Mouse (Mus musculus) mouse embryonic stem cell (cell line): ENCODE results near the gene Brk1.

ENCODE experiments used
- in situ Hi-C, 2 experiments: fragments of 300-500 bp; cut with MboI; formaldehyde crosslinking; loops; 1 replicate in 1 of 2; 3 replicates in 1 of 2; pipeline ENCODE4 v1.14.3; 2019 to 2020; ENCODE audit warnings: low sequenced_read_pairs in 2 of 2, low pct_unique_long_range_greater_than_20kb in 1 of 2, mixed read lengths in 1 of 2; ENCODE audit not compliant: unreplicated experiment in 1 of 2

The Brk1 gene

DNA sequence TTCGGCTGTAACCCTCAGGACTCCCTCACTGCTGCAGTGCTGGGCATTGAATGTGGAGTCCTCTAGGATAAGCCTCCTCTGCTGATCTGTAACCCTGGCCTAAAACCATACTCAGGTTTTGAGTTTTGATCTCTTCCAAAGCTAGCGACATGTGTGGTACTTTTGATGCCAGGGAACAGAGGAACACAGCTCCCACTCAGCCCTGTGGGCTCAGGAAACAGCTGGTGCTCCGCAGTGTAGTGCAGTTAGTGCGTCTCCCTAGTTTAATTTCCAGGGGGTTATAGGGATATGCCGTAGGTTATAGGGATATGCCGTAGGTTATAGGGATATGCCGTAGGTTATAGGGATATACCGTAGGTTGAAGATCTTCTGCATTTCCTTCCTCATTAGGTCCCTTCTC lies 10.4 kb downstream of the Brk1 start:
- in situ Hi-C loops = no loop called here

DNA sequence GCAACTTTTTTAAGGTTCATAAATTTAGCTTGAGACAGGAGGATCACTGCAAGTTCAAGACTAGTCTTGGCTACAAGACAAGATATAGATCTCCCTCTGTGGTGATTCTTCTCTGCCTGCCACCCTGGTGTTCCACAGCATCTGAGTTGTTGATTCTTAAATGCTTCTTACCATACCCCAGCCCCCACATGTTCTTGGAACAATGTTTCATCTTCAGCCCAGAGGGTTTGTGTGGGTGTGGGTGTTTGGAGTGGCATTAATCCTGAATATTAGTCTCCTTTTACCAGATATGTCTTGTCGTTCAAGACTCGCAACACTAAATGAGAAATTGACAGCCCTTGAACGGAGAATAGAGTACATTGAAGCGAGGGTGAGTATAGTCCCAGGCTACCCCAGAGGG lies 10.9 kb downstream of the Brk1 start:
- in situ Hi-C loops = no loop called here

DNA sequence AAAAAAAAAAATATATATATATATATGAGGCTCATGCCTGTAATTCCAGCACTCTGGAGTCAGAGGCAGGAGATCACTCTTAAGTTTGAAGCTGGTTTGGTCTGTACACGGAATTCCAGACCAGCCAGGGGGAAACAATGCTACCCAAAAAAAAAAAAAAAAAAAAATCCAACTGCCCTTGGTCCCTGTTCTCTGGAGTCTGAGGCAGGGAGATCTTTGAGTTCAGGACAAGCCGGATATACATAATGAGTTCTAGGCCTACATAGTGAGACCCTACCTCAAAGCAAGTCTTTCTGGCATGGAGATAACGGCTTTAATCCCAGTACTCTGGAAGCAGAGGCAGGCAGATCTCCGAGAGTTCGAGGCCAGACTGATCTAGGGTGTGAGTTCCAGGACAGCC lies 18.8 kb downstream of the Brk1 start:
- in situ Hi-C loops = no loop called here

GRCm38 (mm10) chr6:113623941-113624751 lies 19.6 kb downstream of the Brk1 start, which contains the start of gene Vhl:
TSS of gene Vhl (plus strand) at chr6:113623959.
- in situ Hi-C loops = no loop called here

DNA sequence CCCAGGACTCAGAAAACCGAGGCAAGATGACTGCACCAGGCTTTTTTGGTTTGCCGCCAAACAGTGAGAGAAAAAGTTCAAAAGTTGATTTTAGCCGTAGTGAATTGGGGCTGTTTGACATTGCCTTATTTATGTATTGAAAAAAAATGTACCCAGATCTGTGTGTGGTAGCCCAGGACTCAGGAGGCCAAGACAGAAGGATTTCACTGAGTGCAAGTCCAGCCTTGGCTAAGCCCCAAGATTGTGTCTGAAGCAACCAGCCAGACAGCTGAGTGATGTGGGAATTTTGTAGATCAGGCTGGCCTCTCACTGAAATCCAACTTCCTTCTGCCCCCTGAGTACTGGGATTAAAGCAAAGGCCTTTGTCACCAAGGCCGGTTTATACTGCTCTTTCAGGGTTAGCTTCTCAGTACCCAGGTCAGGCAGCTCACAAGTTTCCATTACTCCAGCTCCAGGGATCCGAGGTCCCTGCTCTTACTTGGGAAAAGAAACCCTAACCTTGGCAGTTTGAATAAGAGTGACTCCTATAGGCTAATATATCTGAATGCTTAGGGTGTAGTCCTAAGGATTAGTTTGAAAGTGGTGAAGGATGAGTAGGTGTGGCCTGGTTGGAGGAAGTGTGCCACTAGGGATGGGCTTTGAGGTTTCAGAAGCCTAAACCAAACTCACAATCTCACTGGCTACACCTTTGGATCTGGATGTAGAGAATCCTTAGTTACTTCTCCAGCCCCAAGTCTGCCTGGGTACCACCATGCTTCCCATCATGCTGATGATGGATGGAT lies 20.6 kb downstream of the Brk1 start:
- in situ Hi-C loops = no loop called here

DNA sequence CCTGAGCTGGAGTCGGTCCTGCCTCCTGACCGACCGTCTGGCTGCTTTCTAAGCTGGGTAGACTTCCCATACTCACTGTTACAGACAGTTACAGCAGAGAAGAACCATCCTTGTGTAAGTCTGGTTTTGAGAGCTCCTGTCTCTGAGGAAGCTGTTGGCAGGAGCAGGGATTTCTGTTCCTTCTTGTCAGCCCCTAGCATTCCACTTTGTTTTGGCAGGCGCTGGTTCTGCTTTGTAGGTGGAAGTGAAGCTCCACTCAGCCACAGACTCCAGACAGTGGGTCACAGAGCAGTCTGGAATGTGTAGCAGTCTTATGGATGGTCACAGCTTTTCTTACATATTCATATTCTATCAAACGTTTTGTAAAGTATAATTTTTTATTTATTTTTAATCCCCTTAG lies 25.8 kb downstream of the Brk1 start:
- in situ Hi-C loops = no loop called here

DNA sequence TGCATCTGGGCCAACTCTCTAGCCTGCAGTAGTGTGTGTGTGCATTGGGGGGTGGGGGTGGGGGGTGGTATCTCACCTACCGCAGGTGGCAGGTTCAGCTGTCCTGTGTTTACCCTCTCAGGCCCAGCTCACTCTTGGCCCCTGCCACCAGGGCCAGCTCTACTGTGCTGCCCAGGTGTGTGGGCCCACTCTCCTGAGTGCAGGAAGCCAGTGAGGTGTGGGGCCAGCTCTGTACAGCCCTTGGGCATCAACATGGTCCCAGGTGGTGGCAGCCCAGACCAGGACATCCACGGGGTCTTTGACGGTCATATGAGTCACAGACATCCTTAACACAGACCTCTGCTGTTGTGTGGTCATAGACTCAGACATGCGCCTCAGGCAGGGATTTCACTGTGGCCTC lies 28.3 kb downstream of the Brk1 start:
- in situ Hi-C loops = no loop called here

DNA sequence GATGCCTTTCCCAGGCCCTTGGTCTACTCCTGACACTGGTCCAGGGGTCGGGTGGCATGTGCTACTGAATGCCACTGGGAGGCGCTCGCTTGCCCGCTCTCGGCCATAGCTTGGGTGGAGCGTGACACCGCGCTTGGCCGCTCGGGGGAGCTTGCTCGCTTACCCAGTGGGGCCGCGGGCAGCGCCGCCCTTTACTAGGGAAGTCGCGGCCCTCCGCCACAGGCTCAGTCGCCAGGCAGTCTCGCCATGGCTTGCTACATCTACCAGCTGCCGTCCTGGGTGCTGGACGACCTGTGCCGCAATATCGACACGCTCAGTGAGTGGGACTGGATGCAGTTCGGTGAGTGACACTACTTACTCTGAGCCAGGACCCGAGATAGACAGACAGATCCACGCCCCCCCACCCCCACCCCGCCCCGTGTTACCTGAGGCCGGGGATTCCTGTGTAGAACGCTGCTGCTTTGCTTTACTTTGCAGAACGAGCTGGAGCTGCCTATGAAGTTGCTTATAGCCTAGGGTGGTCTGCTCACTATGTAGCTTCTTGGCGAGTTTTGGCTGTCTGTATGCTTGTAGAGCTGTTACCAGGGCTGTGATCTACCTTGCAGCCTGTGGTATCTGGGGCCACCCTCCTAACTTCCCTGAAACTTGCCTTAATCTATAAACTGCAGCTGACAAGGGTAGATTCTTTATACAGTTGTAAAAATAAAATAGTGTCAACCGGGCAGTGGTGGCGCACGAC lies 33.9 kb downstream of the Brk1 start, which contains the start of gene Irak2:
Irak2 (plus strand) TSS at position 166 of the 739 bp plus-strand sequence.
- in situ Hi-C loops = loop anchor here in 1 of 2 experiments (5.0 kb wide), 1 partner anchor 34 kb away; no protein-coding TSS in a partner anchor

DNA sequence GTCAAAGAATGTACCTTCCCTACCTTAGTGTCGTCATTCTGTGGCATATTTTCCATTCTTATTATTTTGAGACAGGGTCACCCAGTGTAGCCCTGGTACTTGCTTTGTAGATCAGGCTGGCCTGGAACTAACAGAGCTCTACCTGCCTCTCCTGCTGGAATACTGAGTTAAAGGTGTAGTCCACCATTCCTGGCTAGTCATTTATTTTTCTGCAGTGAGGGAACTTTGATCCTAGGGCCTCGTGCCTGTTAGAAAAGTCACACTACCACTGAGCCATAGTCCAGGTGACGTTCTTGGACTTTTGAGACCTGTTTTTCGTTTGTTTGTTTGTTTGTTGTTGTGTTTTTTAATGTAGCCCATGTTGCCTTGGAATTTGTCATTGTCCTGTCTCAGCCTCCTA lies 34.6 kb downstream of the Brk1 start:
- in situ Hi-C loops = loop anchor here in 1 of 2 experiments (5.0 kb wide), 1 partner anchor 33 kb away; no protein-coding TSS in a partner anchor

GRCm38 (mm10) chr6:113642605-113643004 lies 38.0 kb downstream of the Brk1 start:
- in situ Hi-C loops = no loop called here

DNA sequence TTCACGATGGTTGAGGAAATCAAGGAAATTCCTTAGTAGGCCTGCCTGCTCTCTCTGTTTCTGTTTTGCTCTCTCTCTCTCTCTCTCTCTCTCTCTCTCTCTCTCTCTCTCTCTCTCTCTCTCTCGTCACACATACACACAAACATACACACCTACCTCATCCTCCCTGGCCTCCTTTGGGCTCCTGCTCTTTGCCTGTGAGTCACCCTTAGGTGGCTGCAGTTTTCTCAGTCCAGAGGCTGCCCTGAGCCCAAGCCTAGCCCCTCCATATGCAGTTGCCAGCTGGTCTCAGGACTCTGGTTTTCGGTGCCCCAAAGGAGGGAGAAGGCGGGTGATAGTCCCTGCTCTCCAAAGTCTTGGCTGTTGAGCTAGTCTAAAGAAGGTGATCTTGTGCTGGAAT lies 38.4 kb downstream of the Brk1 start:
- in situ Hi-C loops = no loop called here

DNA sequence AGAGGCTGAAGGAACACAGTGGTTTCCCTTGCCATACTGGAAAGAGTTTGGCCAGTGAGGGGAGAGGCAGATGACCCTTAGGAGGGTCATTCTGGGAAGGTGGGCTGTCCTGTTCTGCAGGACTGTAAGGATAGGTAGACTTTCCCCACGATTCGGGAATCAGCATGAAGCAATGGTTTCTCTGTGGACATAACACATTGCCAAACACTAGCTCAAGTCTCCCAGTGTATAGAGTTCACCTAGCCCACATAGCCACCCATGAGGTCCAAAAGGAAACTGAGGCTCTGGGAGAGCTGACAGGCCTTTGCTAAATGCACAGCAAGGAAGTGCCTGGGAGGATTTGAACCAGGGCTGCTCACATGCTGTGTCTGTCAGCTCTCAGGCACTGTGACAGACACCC lies 39.4 kb downstream of the Brk1 start:
- in situ Hi-C loops = no loop called here

GRCm38 (mm10) chr6:113644808-113645207 lies 40.2 kb downstream of the Brk1 start:
- in situ Hi-C loops = no loop called here

GRCm38 (mm10) chr6:113649346-113650196 lies 45.0 kb downstream of the Brk1 start:
- in situ Hi-C loops = no loop called here

DNA sequence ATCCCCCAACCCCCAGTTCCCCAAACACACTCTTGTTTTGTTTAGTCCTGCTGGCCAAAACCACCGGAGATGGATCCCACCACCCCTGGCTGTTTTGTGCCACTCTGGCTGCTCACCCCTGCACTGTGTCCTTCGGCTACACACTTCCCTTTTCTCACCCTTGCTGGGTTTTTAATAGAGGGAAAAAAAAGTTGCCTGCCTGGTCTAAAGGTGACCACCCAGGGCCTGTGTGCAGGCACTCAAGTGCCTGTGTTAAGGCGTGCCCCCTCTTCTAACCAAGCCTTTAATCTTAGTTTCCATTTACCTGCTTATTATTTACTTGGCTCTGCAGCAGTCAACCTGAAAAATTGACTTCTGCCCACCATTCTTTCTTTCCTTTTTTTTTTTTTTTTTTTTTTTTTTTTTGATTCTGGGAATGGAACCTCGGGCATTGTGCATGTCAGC lies 45.6 kb downstream of the Brk1 start:
- in situ Hi-C loops = no loop called here

GRCm38 (mm10) chr6:113651626-113652025 lies 47.1 kb downstream of the Brk1 start:
- in situ Hi-C loops = no loop called here

DNA sequence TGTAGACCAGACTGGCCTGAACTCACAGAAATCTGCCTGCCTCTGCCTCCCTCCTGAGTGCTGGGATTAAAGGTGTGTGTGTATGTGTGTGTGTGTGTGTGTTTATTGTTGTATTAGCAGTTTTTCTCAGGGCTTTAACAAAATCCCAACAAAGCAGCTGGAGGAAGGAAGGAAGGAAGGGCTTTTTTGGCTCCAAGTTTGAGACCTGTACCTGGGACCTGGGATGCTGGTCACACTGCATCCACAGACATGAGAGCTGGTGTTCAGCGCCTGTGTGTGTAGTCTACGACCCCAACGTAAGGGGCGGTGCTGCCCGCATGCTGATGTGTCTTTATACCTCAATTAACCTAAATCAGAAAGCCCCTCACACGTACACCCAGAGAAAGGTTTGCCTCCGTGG lies 49.0 kb downstream of the Brk1 start:
- in situ Hi-C loops = no loop called here

GRCm38 (mm10) chr6:113654102-113654501 lies 49.5 kb downstream of the Brk1 start:
- in situ Hi-C loops = no loop called here
